Mouse (Mus musculus): ENCODE measurements around the gene Slc25a26.

- no peak for TF ChIP-seq CTCF (IDR thresholded peaks at IDR 0.05; ENCODE audit: borderline replicate concordance, control insufficient read depth, extremely low read depth, insufficient read depth, low read length, poor library complexity)
- no peak for TF ChIP-seq POLR2A (IDR thresholded peaks at IDR 0.05; ENCODE audit: control insufficient read depth, extremely low read depth, insufficient read depth, low read length, poor library complexity)
Observed at GRCm38 (mm10) chr6:94601101-94601500, 101.0 kb downstream of the Slc25a26 start.

Measured in thymus, adult 2 months (tissue).